Mouse (Mus musculus): ENCODE data around the gene Nrtn.

The Nrtn gene

DNA sequence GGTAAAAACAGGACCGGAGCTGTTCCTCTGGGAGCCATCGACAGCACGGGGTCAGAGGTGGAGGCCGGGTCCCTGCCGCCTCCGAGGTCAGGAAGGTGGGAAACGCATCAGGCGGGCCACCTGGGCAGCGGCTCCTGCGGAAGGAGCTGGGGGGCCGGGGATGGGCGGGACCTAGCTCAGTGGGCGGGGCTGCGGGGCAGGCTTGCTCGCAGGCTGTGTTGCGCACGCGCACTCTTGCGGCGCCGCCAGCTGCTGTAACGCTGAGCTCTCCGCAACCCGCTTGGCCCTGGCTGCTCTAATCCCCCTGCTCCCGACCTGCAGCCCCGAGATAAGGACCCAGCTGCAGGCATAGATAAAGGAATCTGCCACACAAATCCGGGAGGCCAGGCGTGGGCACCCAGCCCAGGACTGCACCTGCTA lies 4.7 kb upstream of the Nrtn start:
- DNase-seq, result peak; percentile 90

DNA sequence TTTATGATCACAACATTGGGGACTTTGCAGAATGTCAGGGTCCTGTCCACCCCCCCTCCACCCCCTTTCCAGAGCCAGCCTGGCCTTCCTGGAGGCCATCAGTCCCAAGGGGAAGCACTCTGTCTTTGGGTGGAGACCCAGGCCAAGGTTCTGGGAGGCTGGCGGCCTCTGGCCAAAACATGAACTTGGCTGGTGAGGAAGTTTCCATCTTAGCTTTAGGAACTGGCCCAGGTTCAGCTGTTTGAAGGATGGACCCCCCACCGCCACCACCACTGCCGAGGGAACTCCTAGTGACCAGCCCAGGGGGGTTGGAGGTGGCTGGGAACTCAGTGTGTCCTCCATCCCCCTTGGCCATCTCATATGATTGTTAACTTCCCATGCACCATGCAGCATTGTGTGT lies 3.7 kb upstream of the Nrtn start:
- no peak for DNase-seq

DNA sequence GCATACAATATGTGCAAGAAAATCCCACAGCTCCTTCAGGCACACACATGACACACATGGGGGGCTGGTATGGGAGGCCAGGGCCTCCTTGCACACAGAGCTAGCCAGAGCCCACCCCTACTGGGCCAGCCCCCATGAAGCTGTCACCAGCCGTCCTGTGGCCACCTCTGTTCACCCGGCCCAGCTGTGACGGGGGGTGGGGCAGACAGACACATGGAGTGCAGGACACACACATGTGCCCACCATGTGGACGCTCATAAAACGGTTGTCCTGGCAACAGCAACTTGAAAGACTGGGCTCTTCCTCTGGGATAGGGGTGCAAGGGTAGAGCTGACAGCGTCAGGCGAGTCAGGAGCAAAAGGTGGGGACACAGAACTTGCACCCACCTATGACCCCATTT lies 1.9 kb upstream of the Nrtn start:
- no peak for DNase-seq

DNA sequence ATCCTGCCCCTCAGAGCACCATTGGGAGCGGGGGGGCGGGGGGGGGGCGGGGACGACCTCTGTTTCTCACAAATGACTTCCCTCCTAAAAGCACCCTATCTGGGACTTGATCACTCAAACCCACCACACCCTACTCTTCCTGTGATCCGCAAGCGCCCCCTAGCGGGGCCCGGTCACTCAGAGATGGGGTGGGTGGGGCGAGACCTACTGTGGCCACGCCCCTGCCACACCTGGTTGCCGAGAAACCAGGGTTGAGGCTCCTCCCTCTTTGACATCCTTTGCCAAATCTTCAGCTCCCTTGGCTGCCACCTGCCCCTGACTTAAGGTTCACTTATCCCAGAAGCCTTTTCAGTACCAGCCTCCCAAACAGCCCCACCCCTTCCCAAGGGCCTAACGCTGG lies 802 bp upstream of the Nrtn start:
- peak; percentile 76 for DNase-seq

DNA sequence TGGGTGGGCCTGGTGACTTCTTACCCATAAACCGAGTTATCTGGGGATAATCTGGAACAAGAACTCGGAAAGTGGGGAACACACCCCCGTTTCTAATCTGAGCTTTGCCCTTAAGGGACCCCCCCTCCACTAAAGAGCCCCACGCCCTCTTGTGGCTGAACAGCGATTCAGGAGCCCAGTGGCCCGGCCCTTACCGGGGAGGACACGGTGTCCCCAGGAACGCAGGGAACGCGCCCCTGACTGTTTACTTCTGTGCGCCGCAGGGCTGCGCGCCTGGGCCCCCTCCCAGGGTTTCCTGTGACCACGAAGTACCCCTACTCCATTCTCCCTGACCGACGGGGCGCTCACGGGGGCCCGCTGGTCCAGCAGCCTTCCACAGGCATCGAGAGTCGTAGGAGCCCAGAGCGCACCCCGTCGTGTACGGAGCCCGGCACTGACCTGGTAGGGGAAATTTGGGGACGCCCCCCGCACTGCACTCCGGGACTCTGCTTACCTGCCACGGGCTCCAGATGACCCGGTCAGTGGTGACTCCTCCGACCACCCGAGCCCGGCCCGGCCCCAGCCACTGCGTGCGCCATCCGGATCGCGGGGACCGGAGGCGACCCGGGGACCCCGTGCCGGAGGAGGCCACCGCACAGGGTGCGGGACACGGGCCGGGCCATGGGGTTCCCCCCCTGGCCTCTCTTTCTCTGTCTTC lies 479 bp downstream of the Nrtn start:
- no peak for DNase-seq

DNA sequence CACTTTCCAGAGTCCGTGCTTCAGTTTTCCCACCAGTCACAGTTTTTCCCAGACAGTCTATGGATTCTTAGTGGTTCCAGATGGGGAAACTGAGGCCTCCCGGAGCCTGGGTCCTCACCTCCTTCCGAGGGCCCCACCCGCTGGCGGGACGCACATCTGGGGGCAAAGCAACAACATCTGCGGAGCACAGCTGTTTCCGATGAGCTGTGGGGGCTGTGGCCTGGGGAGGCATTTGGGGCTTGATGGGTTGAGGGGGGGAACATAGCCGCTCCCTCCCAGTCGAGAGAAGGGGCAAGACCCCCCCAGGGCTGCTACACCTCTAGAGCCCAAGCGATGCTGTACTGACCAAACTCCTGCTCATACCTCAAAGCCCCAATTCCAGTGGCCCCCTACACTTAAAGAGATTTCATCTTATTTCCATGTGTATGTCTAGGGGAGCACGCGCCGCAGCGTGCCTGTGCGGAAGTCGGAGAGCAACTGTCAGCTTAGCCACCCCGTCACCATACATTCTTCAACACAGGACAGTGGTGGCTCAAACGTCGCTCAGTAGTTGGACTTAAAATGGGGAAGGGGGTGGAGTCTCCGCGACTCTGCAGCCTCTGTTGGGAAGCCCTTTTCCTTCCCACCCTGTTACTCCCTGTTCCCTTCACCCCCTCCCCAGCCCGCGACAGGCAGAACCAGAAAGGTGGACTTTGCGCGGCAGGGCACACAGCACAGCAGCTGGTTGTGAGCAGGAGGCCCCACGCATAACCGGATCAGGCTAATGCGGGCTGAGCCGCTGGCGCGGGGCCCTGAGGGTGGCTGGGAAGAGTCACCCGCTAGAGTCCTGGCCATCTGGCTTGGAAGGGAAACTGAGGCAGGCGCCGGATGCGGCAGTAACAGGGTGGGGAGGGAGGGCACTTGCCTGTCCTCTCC lies 2.8 kb downstream of the Nrtn start:
- no peak for DNase-seq

DNA sequence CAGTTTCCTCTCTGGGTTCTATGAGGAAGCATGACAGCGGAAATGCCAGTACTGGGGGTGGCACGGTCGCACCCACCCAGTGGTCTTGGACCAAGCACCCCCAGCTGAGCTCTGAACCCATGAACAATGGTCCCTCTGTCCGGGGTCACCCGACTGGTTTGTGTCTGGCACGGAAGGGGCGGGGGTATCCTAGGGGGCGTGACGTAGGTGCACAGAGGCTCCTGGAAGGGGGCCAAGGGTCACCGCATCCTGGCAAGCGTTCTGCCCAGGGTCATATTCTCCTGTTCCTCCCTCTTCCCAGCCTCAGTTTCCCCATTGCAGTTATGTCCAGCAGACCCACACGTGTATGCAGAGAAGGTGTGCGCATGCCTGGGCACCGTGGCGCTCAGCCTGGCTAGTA lies 3.9 kb downstream of the Nrtn start:
- no peak for DNase-seq

DNA sequence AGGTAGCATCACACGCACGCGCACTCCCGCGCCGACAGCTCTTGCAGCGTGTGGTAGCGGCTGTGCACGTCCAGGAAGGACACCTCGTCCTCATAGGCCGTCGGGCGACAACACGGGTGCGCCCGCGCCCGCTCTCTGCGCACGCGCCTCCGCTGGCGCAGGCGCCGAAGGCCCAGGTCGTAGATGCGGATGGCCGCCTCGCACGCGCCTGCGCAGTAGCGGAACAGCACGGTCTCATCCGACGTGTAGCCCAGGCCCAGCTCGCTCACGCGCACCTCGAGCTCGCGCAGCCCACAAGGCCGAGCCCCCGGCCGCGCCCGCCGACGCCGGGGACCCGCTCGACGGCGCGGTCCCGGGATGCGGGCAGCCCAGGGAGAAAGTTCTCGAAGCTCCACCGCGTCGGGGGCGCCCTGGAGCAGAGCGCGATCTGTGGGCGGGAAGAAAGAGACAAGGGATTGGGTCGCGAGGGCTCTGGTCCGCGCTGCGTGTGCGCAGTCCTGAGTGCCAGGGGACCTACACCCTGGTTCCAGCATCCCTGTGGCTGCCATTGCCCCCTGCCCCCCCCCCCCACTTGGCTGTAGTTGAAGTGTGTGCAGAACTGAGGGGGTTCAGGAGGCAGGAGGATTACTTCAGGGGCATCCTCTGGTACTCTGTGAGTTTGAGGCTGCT lies 5.8 kb downstream of the Nrtn start:
- DNase-seq, result no peak

DNA sequence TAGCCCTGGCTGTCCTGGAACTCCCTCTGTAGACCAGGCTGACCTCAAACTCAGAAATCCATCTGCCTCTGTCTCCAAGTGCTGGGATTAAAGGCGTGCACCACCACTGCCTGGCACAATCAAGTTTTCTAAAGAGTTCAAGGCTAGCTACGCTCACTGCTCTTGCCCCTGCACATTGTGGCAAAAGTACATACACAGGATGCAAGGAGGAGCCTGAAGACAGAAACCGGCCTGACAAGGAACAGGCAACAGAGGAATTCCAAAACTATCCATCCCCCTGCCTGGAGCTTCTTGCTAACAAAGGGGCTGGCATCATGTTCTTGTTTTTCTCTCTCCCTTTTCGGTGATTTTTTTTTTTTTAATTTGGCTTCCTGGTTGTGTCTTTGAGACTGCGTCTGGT lies 13.2 kb downstream of the Nrtn start:
- no peak for DNase-seq

DNA sequence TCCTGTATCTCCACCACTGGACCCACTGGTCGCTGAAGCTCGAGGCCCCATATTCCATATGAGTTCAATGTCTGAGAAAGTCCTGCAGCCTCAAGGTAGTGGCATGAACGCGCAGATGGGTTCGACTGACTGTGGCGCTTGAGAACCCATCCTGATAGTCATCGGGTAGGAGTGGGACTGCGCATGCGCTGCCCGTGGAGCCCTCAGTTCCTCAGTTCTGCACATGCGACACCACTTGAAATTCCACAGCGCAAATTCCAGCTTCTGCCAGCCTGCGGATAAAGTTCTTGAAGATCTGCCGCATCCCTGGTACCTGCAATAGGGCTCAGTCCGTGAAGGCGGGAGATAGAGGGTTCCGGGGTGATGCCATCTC lies 16.6 kb downstream of the Nrtn start:
- DNase-seq, result no peak

DNA sequence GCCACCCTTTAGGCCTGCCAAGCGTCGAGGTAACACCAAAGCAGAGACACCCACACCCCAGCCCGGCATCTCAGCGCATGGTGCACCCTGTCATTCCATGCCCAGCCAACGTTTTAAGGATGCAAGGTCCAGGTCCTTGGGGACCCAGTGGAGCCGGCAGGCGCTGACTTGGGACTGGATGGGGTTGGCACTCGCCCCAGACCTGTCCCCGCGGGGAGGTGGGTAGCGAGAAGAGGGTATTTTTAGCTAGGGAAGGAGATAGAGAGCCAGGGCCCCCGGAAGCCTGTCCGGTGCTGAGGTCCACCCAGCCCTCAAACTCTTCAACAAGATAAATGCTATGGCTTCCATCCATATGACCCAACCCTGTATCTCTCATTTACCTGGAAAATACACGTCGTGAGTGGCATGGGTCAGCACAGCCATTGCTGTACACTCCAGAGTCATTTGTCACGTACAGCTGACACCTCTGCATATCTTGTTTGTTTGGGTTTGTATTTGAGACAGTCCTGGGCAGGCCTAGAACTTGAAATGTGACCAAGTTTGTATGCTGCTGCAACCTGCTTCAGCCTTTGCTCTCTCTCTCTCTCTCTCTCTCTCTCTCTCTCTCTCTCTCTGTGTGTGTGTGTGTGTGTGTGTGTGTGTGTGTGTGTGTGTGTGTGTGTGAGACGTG lies 17.1 kb downstream of the Nrtn start:
- DNase-seq, result no peak

DNA sequence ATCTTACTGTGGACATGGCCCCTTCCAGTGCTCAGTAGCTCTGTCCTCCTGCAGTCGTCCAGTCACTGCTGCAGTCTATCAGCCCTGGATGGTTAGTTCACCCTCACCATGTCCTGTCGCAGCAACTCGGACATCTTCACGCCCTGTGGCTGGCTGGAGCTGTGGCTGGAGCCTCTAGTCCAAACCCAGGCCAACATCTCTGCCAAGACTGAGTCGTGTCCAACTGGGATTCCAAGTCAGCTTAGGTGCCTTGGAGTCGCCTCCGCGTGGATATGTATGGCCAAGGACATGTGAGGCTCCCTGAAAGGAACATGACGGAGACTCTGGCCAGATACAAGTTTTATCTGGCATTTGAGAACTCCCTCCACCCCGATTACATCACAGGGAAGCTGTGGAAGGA lies 19.1 kb downstream of the Nrtn start:
- no peak for DNase-seq

DNA sequence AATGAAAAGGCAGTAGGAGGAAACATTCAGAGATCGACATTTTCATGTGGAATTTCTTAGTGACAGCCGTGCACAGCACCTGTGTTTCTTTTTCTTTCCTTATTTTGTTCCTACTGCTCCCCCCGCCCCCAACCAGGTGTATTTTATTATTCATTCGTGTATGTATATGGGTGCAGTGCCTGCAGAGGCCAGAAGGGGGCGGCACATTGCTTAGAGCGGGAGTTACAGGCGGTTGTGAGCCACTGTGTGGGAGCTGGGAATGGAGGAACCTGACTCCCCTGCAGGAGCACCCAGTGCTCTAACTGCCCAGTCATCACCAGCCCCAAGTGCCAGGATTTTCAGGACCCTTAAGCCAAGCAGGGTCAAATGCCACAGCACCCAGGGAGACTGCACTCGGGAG lies 20.8 kb downstream of the Nrtn start:
- no peak for DNase-seq

DNA sequence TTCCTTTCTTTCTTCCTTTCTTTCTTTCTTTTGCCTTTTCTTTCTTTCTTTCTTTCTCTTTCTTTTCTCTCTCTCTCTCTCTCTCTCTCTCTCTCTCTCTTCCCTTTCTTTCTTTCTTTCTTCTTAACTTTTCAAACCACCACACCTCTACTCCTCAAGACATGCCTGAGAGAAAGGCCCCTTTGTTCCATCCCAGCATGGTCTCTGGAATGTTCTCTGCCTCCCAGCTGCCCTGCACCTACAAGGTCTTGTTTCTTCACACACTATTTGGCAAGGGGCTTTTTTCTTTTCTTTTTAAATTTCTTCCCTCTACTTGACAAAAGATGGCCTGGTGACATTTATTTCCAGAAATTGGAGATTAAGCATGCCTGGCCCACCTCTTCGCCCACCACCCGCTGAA lies 27.7 kb downstream of the Nrtn start:
- no peak for DNase-seq

DNA sequence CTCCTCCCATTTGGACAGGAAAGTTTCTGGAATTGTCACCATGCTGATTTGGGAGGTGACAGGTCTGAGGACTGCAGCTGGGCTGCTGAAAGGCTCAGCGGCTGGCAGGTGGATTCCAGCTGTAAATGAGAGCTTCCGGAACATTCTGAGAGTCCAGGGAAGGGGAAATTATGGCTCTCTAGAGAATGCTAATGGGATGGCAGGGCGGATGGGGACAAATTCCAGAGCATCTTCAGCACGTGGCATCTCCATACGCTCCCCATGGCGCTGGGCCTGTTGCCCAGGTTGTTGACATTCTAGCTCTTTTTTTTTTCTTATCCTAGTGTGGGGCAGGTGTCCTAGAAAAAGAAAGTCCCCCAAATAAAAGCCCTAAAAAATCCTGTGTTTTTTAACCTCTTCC lies 28.2 kb downstream of the Nrtn start:
- no peak for DNase-seq

DNA sequence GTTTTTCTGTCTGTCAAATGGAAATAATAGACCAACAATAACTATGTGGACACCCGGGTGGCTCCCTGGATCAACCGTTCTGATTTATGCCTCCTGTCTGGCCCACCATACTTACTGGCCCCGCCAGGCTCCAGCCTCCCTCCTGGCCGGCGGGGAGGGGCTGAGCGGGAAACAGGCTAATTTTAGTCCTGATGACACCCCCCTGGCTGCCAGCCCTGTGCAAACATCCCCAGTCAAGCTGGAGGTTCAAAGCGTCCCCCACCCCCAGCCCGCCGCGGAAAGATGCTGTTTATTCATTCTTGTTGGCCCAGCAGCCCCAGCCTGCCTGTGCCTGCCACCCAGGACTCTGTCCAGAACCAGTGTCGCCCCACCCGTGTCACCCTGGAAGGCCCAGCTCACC lies 29.2 kb downstream of the Nrtn start:
- peak; percentile 46 for DNase-seq

DNA sequence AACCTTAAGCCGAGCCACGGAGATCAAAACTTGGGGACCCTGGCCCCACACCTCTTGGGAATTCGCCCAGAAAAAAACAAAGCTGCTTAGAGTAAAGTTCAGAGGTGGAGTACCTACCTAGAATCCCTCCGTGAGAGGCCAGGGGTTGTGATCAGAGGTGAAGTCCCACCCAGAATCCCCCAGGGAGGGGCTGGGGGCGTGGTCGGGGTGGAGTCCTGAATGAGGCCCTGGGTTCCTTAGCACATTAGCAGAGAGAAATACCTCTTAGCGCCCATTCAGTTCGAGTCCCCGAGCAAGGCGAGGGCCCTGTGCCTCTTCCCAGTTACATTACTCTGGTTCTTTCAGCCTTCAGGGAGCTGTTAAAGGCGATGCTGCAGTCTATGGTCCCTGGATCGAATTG lies 29.7 kb downstream of the Nrtn start:
- DNase-seq, result no peak

DNA sequence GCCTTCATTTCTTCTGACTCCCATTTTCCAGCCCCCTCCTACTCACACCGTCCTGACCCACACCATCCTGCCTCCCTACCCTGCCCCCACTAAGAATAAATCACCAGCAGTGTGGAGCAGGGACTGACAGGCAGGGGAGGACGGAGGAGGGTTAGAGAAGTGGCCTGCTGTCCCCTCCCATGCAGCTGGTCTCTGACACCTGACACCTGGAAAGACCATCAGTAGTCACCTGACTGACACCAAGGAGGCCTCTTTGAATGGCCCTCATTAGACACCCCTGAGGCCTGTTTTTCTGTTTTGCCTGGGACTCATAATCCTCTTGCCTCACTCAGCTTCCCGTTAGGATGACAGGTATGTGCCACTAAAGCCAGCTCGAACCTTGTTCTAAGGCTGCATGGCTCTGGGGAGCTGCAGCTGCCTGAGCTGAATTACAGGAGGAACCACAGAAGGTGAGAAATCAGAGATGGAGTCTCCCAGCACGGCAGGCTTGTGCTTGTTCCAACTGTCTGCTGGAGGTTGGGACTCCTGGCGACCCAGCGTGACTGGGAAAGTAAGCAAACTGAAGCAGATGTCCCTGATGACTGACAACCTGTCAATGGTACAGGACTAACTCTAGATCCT lies 30.2 kb downstream of the Nrtn start:
- DNase-seq, result no peak

DNA sequence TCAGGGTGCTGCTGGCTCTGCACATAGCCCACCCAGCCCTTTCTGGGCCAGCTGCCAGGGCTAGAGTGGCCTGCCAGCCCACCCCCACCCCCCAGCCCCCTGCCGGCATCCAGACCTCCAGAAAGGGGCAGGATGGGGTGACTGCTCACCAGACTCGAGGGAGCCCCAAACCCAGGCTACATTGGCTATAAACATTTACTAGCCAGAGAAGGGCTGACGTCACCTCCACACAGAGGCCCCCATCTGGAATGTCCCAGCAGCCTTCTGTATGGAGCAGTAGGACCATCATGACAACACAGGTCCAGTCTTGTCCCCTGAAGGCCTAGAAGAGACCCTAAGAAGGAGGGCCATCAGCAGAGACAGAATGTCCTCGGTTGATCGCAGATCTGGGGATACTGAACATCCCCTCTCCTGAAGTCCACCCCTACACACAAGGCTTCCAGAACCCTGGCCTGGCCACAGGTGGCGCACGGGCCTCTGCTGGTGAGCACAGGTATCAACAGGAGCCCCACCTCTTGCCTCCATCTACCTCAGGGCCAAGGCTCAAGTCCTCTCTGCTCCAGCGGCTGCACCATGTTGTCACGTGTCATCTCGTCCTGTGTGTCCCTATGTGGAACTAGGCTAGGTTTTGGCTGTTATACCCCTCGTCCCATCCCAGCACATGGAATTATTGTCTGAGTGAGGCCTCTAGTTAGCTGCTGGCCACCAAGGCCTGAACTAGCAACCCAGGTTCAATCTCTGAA lies 33.7 kb downstream of the Nrtn start:
- DNase-seq, result no peak

DNA sequence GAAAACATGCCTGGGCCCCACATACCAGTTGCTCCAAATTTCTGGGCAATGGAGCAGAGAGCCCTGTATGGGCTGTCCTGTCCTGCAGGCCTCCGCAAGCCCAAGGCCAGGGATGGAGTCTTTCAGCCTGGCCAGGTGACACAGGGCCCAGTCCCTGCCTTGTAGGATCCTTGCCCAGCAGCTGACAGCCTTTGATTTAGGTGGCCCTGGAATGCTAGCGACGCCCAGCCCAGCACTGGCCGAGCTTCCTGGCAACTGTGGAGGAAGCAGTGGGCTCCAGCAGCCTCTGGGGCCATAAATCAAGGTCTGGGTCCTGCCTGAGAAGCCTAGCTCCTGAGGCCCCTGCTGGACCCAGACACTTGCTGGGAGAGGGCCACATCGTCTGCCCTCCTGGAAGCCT lies 34.9 kb downstream of the Nrtn start:
- no peak for DNase-seq

DNA sequence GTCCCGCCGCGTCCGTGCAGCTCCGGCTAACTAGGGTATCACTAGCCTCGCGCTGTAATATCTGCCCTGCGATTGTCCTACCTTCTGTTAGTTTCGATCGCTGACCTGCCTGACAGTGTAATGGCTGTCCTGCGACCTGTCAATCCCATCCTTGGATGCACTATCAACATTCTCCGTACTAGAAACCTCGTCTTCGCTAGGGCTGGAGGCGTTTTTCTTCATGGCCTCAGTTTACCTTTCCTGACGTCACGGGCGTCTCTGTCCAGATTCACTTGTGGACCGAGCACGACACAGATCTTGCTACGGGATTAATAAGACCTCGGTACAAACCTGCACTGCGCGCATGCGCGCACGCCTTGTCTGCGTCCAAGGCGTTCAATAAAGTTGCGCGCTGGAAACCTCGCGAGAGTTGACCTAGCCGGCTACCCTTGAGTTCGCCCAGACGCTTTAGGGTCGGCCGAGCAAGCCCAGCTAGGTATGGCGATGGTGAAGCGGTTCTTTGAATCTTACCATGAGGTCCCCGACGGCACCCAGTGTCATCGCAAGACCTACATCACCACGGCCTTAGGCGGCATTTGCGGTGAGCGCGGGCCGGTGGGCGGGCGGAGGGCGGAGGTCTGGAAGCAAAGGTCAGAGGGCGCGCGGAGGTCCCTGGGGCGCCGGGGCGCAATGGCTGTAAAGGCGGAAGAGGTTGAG lies 39.8 kb downstream of the Nrtn start, which contains the start of the genes Ndufa11 and Vmac:
TSS of gene Ndufa11 (plus strand) at position 405 of the 696 bp plus-strand sequence.
TSS of gene Vmac (minus strand) at position 660 of the 696 bp plus-strand sequence.
- DNase-seq, result peak; percentile 98
